Mouse (Mus musculus) E14TG2a.4 (cell line): Measurements from ENCODE around the gene Creb3l1.

Source experiments
- CTCF ChIP-seq: conservative IDR thresholded peaks from 2 replicates; pipeline ENCODE4 v1.5.1; 2014; ENCODE audit warnings: low read length
- NANOG ChIP-seq: IDR thresholded peaks from 2 replicates; pipeline ENCODE4 v1.6.1; 2014; ENCODE audit warnings: borderline replicate concordance, low read length, mixed read lengths
- POU5F1 ChIP-seq: IDR thresholded peaks from 2 replicates; pipeline ENCODE4 v1.6.1; 2014; ENCODE audit warnings: low read length, borderline replicate concordance

- TF ChIP-seq CTCF = no peak
- no peak for TF ChIP-seq NANOG
- no peak for TF ChIP-seq POU5F1
Measured at GRCm38 (mm10) chr2:91946836-91947235, 77.5 kb downstream of the Creb3l1 start.
